Mouse (Mus musculus): ENCODE data around the gene Kcnj6. TPM values are rescaled to one million over a fixed set of nuclear protein-coding genes. Genes with fewer than 3 reads are reported as not detected.

Kcnj6 gene
- total RNA-seq, 1 experiment = not detected

- Histone ChIP-seq H3K9me3 (ENCODE audit: control insufficient read depth, insufficient read depth, low read depth, low read length) (no peaks in the 10 kb centered on the region), H3K4me1 (ENCODE audit: control insufficient read depth in 2 of 2, insufficient read depth in 2 of 2, low read length in 2 of 2, poor library complexity in 1 of 2) (peaks cover 0 to 6% of the 10 kb centered on the region in 2 experiments; a peak in 1 of 4 replicates), H3K4me3 (ENCODE audit: insufficient read depth in 1 of 2, low read depth in 1 of 2, low read length in 2 of 2, poor library complexity in 1 of 2, severe bottlenecking in 1 of 2) (no peak overlapping the region), H3K27ac (ENCODE audit: insufficient read depth, low read depth, low read length, poor library complexity, severe bottlenecking) (no peak overlapping the region), H3K9ac (ENCODE audit: insufficient read depth, low read depth, low read length, poor library complexity, severe bottlenecking) (no peak overlapping the region), H3K36me3 (ENCODE audit: control insufficient read depth, insufficient read depth, low read length, poor library complexity, severe bottlenecking) (no peaks in the 10 kb centered on the region)
- in situ Hi-C loops (cut with MboI; ENCODE audit: low sequenced_read_pairs in 2 of 2, unreplicated experiment in 2 of 2) = no loop called here
- DNase-seq (ENCODE audit: low read depth, low spot score) = no peak
- TF ChIP-seq HCFC1 (IDR thresholded peaks at IDR 0.05; ENCODE audit: borderline replicate concordance, insufficient read depth, low read length) (no peak), CHD2 (IDR thresholded peaks at IDR 0.05; ENCODE audit: low read depth, low read length) (no peak), MAFK (IDR thresholded peaks at IDR 0.05; ENCODE audit: insufficient read depth, low read depth, low read length) (peak; percentile 71), ZC3H11A (IDR thresholded peaks at IDR 0.05; ENCODE audit: borderline replicate concordance, low read depth, low read length) (no peak), ZNF384 (IDR thresholded peaks at IDR 0.05; ENCODE audit: low read depth, low read length) (no peak)
Observed at GRCm38 (mm10) chr16:94797366-94797765, 200.1 kb downstream of the Kcnj6 start.

GRCm38 (mm10) chr16:94793041-94793440 is 204.5 kb downstream of the Kcnj6 start:
- Histone ChIP-seq H3K27ac (ENCODE audit: insufficient read depth, low read depth, low read length, poor library complexity, severe bottlenecking) (no peak overlapping the region), H3K9me3 (ENCODE audit: control insufficient read depth, insufficient read depth, low read depth, low read length) (no peaks in the 10 kb centered on the region), H3K4me3 (ENCODE audit: insufficient read depth in 1 of 2, low read depth in 1 of 2, low read length in 2 of 2, poor library complexity in 1 of 2, severe bottlenecking in 1 of 2) (no peak overlapping the region), H3K4me1 (ENCODE audit: control insufficient read depth in 2 of 2, insufficient read depth in 2 of 2, low read length in 2 of 2, poor library complexity in 1 of 2) (peaks cover 0 to 4% of the 10 kb centered on the region in 2 experiments; a peak in 1 of 4 replicates), H3K36me3 (ENCODE audit: control insufficient read depth, insufficient read depth, low read length, poor library complexity, severe bottlenecking) (no peaks in the 10 kb centered on the region), H3K9ac (ENCODE audit: insufficient read depth, low read depth, low read length, poor library complexity, severe bottlenecking) (no peak overlapping the region)
- DNase-seq (ENCODE audit: low read depth, low spot score) = no peak
- TF ChIP-seq MAFK (IDR thresholded peaks at IDR 0.05; ENCODE audit: insufficient read depth, low read depth, low read length) (no peak), CHD2 (IDR thresholded peaks at IDR 0.05; ENCODE audit: low read depth, low read length) (no peak), ZNF384 (IDR thresholded peaks at IDR 0.05; ENCODE audit: low read depth, low read length) (no peak), HCFC1 (IDR thresholded peaks at IDR 0.05; ENCODE audit: borderline replicate concordance, insufficient read depth, low read length) (no peak)
- in situ Hi-C loops (cut with MboI; ENCODE audit: low sequenced_read_pairs in 2 of 2, unreplicated experiment in 2 of 2) = no loop called here

- H3K9ac ChIP-seq (ENCODE audit: insufficient read depth, low read depth, low read length, poor library complexity, severe bottlenecking) = no peak overlapping the region
- DNase-seq (ENCODE audit: low read depth, low spot score) = peak; percentile 45
Observed at GRCm38 (mm10) chr16:94789958-94790357, 207.5 kb downstream of the Kcnj6 start.

GRCm38 (mm10) chr16:94788716-94789115 is 208.8 kb downstream of the Kcnj6 start:
- Histone ChIP-seq H3K4me3 (ENCODE audit: insufficient read depth in 1 of 2, low read depth in 1 of 2, low read length in 2 of 2, poor library complexity in 1 of 2, severe bottlenecking in 1 of 2) (no peak overlapping the region), H3K27ac (ENCODE audit: insufficient read depth, low read depth, low read length, poor library complexity, severe bottlenecking) (no peak overlapping the region), H3K36me3 (ENCODE audit: control insufficient read depth, insufficient read depth, low read length, poor library complexity, severe bottlenecking) (no peaks in the 10 kb centered on the region), H3K9ac (ENCODE audit: insufficient read depth, low read depth, low read length, poor library complexity, severe bottlenecking) (no peak overlapping the region), H3K4me1 (ENCODE audit: control insufficient read depth in 2 of 2, insufficient read depth in 2 of 2, low read length in 2 of 2, poor library complexity in 1 of 2) (no peaks in the 10 kb centered on the region), H3K9me3 (ENCODE audit: control insufficient read depth, insufficient read depth, low read depth, low read length) (no peaks in the 10 kb centered on the region)
- DNase-seq (ENCODE audit: low read depth, low spot score) = no peak
- TF ChIP-seq HCFC1 (IDR thresholded peaks at IDR 0.05; ENCODE audit: borderline replicate concordance, insufficient read depth, low read length) (no peak), MAFK (IDR thresholded peaks at IDR 0.05; ENCODE audit: insufficient read depth, low read depth, low read length) (no peak), CHD2 (IDR thresholded peaks at IDR 0.05; ENCODE audit: low read depth, low read length) (no peak), ZNF384 (IDR thresholded peaks at IDR 0.05; ENCODE audit: low read depth, low read length) (no peak), ZC3H11A (IDR thresholded peaks at IDR 0.05; ENCODE audit: borderline replicate concordance, low read depth, low read length) (no peak)
- in situ Hi-C loops (cut with MboI; ENCODE audit: low sequenced_read_pairs in 2 of 2, unreplicated experiment in 2 of 2) = no loop called here

More at GRCm38 (mm10) chr16:94789958-94790357, 207.5 kb downstream of the Kcnj6 start:
- Histone ChIP-seq H3K9me3 (ENCODE audit: control insufficient read depth, insufficient read depth, low read depth, low read length) (no peaks in the 10 kb centered on the region), H3K4me3 (ENCODE audit: insufficient read depth in 1 of 2, low read depth in 1 of 2, low read length in 2 of 2, poor library complexity in 1 of 2, severe bottlenecking in 1 of 2) (no peak overlapping the region), H3K4me1 (ENCODE audit: control insufficient read depth in 2 of 2, insufficient read depth in 2 of 2, low read length in 2 of 2, poor library complexity in 1 of 2) (no peaks in the 10 kb centered on the region), H3K27ac (ENCODE audit: insufficient read depth, low read depth, low read length, poor library complexity, severe bottlenecking) (no peak overlapping the region), H3K36me3 (ENCODE audit: control insufficient read depth, insufficient read depth, low read length, poor library complexity, severe bottlenecking) (no peaks in the 10 kb centered on the region)
- in situ Hi-C loops (cut with MboI; ENCODE audit: low sequenced_read_pairs in 2 of 2, unreplicated experiment in 2 of 2) = no loop called here
- TF ChIP-seq ZNF384 (IDR thresholded peaks at IDR 0.05; ENCODE audit: low read depth, low read length) = 0 out of 2 replicates have a peak, but pooled peaks have one; percentile 41
- TF ChIP-seq MAFK (IDR thresholded peaks at IDR 0.05; ENCODE audit: insufficient read depth, low read depth, low read length) = no peak
- no peak; the same call in 1 of the 2 replicates for TF ChIP-seq HCFC1 (IDR thresholded peaks at IDR 0.05; ENCODE audit: borderline replicate concordance, insufficient read depth, low read length)
- peak; percentile 35; the same call in 1 of the 2 replicates for TF ChIP-seq ZC3H11A (IDR thresholded peaks at IDR 0.05; ENCODE audit: borderline replicate concordance, low read depth, low read length)

- in situ Hi-C loops (cut with MboI; ENCODE audit: low sequenced_read_pairs in 2 of 2, unreplicated experiment in 2 of 2) = no loop called here
- Histone ChIP-seq H3K4me1 (ENCODE audit: control insufficient read depth in 2 of 2, insufficient read depth in 2 of 2, low read length in 2 of 2, poor library complexity in 1 of 2) (no peaks in the 10 kb centered on the region), H3K9ac (ENCODE audit: insufficient read depth, low read depth, low read length, poor library complexity, severe bottlenecking) (no peak overlapping the region), H3K9me3 (ENCODE audit: control insufficient read depth, insufficient read depth, low read depth, low read length) (no peaks in the 10 kb centered on the region), H3K4me3 (ENCODE audit: insufficient read depth in 1 of 2, low read depth in 1 of 2, low read length in 2 of 2, poor library complexity in 1 of 2, severe bottlenecking in 1 of 2) (no peak overlapping the region), H3K27ac (ENCODE audit: insufficient read depth, low read depth, low read length, poor library complexity, severe bottlenecking) (no peak overlapping the region), H3K36me3 (ENCODE audit: control insufficient read depth, insufficient read depth, low read length, poor library complexity, severe bottlenecking) (no peaks in the 10 kb centered on the region)
- DNase-seq (ENCODE audit: low read depth, low spot score) = peak; percentile 52
- TF ChIP-seq ZC3H11A (IDR thresholded peaks at IDR 0.05; ENCODE audit: borderline replicate concordance, low read depth, low read length) = peak; percentile 67; the same call in 1 of the 2 replicates
- TF ChIP-seq ZNF384 (IDR thresholded peaks at IDR 0.05; ENCODE audit: low read depth, low read length) = no peak
Observed at GRCm38 (mm10) chr16:94788165-94788564, 209.3 kb downstream of the Kcnj6 start.

All from ES-E14 (cell line).